Mouse (Mus musculus) G1E (cell line): Measurements from ENCODE around the gene Rps18. TPM values are rescaled to one million over a fixed set of nuclear protein-coding genes. Genes with fewer than 3 reads are reported as not detected.

Experiments used
- ATAC-seq: 2 replicates; pipeline ENCODE4 v1.8.0; 2016; ENCODE audit warnings: mild to moderate bottlenecking; ENCODE audit not compliant: insufficient number of reproducible peaks, poor library complexity, low FRiP score, severe bottlenecking; ENCODE audit errors: extremely low read depth
- DNase-seq: peaks from one replicate; pipeline ENCODE4 v3.0.0; 2012; ENCODE audit warnings: low spot score
- H3K27me3 ChIP-seq: 2 replicates; pipeline ENCODE4 v1.6.1; 2012; ENCODE audit warnings: mild to moderate bottlenecking, low read length, inconsistent platforms; ENCODE audit not compliant: insufficient read depth
- H3K36me3 ChIP-seq: replicated peaks from 2 replicates; pipeline ENCODE3; 2012; ENCODE audit warnings: mild to moderate bottlenecking, inconsistent platforms
- H3K4me1 ChIP-seq: 2 replicates; pipeline ENCODE4 v1.6.1; 2012; ENCODE audit warnings: low read depth, low read length, inconsistent platforms, mixed read lengths; ENCODE audit not compliant: insufficient read depth
- H3K4me3 ChIP-seq: 2 replicates; pipeline ENCODE4 v1.5.1; 2012; ENCODE audit warnings: low read depth, mild to moderate bottlenecking, inconsistent platforms, low read length, moderate library complexity, mixed read lengths
- H3K9me3 ChIP-seq: replicated peaks from 2 replicates; pipeline ENCODE4 v1.6.1; 2012; ENCODE audit warnings: inconsistent platforms
- CTCF ChIP-seq: IDR thresholded peaks from 2 replicates; pipeline ENCODE4 v1.5.1; 2012; ENCODE audit warnings: low read depth, low read length, inconsistent platforms, mixed read lengths
- GATA1 ChIP-seq: IDR thresholded peaks from 2 replicates; pipeline ENCODE4 v1.6.1; 2012; ENCODE audit warnings: borderline replicate concordance, low read length, inconsistent platforms, mixed read lengths
- GATA2 ChIP-seq: IDR thresholded peaks from 2 replicates; pipeline ENCODE4 v1.6.1; 2012; ENCODE audit warnings: low read depth, low read length, inconsistent platforms, borderline replicate concordance
- POLR2AphosphoS5 ChIP-seq: IDR thresholded peaks from 2 replicates; pipeline ENCODE4 v1.6.1; 2012; ENCODE audit warnings: low read depth, low read length, inconsistent platforms; ENCODE audit not compliant: insufficient replicate concordance
- TAL1 ChIP-seq: conservative IDR thresholded peaks from 2 replicates; pipeline ENCODE4 v1.6.1; 2012; ENCODE audit warnings: low read depth, low read length, inconsistent platforms, mixed read lengths
- polyA plus RNA-seq: library from polyadenylated mRNA; stranded (reverse); fragments of >175 nt; gene quantifications from 2 replicates; pipeline ENCODE4 v1.2.3, GENCODE M21; 2012
- total RNA-seq, 2 experiments: library from RNA; stranded (forward) in 1 of 2; stranded (reverse) in 1 of 2; fragments of 200-1000 nt in 1 of 2; fragments of >200 nt in 1 of 2; fragmentation: Nextera tagmentation in 1 of 2; gene quantifications; 2 replicates each; pipeline ENCODE4 v1.2.3; 2014 to 2017

Gene Rps18
- total and polyA plus RNA-seq, 3 experiments, result 1,633 to 2,298 (median 1,704) TPM

DNA sequence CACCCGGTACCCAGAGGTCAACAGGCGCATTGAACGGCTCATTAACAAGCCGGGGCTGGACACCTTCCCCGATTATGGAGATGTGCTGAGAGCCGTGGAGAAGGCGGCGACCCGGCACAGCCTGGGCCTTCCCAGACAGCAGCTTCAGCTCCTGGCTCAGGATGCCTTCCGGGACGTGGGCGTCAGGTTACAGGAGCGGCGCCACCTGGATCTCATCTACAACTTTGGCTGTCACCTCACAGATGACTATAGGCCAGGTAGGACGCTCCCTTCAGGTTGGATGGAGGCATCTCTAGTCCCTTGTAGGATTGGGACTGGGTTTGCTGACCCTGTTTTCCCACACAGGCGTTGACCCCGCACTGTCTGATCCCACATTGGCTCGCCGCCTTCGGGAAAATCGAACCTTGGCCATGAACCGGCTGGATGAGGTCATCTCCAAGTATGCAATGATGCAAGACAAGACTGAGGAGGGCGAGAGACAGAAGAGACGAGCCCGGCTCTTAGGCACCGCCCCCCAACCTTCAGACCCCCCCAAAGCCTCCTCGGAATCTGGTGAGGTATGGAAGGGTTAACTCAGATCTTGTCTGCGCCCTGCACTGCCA is 43.9 kb downstream of the Rps18 start:
- DNase-seq (no peak), ATAC-seq (no peak)
- Histone ChIP-seq H3K9me3 (peaks cover 2% of the 10 kb centered on the region), H3K36me3 (peaks cover 53% of the 10 kb centered on the region), H3K4me3 (peak overlapping the region; percentile 56; the same call in 1 of the 2 replicates), H3K4me1 (peaks cover 75% of the 10 kb centered on the region), H3K27me3 (no peaks in the 10 kb centered on the region)
- no peak for TF ChIP-seq CTCF
- TF ChIP-seq GATA2, result no peak
- TF ChIP-seq TAL1, result no peak
- no peak for TF ChIP-seq GATA1
- TF ChIP-seq POLR2AphosphoS5, result no peak

DNA sequence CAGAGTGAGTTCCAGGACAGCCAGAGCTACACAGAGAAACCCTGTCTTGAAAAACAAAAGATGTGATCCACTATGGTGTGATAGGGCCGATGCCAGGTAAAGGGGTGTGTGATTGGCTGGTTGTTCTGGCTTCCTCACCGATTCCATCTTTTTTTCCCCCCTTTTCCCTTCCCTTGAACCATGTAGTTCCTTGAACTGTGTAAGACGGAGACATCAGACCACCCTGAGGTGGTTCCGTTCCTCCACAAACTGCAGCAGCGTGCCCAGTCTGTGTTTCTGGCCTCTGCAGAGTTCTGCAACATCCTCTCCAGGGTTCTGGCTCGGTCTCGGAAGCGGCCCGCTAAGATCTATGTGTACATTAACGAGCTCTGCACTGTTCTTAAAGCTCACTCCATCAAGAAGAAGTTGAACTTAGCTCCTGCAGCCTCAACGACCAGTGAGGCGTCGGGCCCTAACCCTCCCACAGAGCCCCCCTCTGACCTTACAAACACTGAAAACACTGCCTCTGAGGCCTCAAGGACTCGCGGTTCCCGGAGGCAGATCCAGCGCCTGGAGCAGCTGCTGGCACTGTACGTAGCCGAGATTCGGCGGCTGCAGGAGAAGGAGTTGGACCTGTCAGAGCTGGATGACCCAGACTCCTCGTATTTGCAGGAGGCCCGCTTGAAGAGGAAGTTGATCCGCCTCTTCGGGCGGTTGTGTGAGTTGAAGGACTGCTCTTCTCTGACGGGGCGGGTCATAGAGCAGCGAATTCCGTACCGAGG is 44.6 kb downstream of the Rps18 start:
- Histone ChIP-seq H3K4me3 (peak overlapping the region; percentile 56; the same call in 1 of the 2 replicates), H3K4me1 (peaks cover 78% of the 10 kb centered on the region), H3K27me3 (no peaks in the 10 kb centered on the region), H3K9me3 (no peaks in the 10 kb centered on the region), H3K36me3 (peaks cover 50% of the 10 kb centered on the region)
- TF ChIP-seq POLR2AphosphoS5 (no peak), GATA1 (no peak), TAL1 (no peak), GATA2 (no peak), CTCF (no peak)
- ATAC-seq (no peak), DNase-seq (no peak)

DNA sequence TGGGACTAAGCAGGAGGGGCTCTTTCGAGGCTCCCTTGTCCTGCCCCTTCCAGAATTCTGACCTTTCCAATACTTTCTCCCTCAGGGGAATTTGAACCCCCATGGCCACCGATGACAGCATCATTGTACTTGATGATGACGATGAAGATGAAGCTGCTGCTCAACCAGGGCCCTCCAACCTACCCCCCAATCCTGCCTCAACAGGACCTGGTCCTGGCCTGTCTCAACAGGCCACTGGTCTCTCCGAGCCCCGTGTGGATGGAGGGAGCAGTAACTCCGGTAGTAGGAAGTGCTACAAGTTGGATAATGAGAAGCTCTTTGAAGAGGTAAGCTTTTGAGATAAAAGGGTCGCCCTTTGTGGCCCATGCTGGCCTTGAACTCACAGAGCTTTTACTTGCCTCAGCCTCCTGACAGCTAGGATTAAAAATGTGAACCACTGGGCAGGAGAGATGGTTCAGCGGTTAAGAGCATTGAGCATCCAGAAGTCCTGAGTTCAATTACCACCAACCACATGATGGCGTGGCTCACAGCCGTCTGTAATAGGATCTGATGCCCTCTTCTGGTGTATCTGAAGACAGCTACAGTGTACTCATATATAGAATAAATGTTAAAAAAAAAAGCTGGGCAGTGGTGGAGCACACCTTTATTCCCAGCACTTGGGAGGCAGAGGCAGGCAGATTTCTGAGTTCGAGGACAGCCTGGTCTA is 45.3 kb downstream of the Rps18 start:
- TF ChIP-seq CTCF (no peak), GATA1 (no peak), TAL1 (no peak), GATA2 (no peak), POLR2AphosphoS5 (no peak)

DNA sequence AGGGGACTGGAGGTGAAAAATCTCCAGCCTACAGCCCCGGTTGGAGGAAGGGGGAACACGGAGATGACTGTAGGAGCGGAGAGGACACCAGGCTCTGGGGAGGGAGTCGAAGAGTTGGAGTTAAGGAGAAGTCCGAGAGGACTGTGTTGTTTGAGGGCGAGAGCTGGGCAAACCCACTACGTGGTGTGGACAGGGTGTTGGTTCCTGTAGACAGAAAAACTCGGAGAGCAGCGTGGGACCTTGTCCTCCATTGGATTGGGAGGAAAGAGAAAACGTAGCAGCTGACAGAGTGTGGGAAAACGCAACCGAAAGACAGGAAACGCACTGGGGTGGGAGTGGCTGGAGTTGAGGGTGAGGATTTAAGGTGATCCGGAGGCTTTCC is 45.9 kb downstream of the Rps18 start:
- Histone ChIP-seq H3K27me3 (no peaks in the 10 kb centered on the region), H3K4me1 (peaks cover 73% of the 10 kb centered on the region), H3K4me3 (peak overlapping the region; percentile 97), H3K9me3 (no peaks in the 10 kb centered on the region), H3K36me3 (peaks cover 45% of the 10 kb centered on the region)
- peak; percentile 66 for DNase-seq
- ATAC-seq, result no peak
- TF ChIP-seq TAL1, result no peak
- no peak for TF ChIP-seq GATA1
- no peak for TF ChIP-seq CTCF
- TF ChIP-seq GATA2, result no peak
- no peak for TF ChIP-seq POLR2AphosphoS5

More for the DNA sequence above, 45.3 kb downstream of the Rps18 start:
- no peak for DNase-seq
- Histone ChIP-seq H3K4me3 (peak overlapping the region; percentile 97), H3K4me1 (peaks cover 78% of the 10 kb centered on the region), H3K27me3 (no peaks in the 10 kb centered on the region), H3K9me3 (no peaks in the 10 kb centered on the region), H3K36me3 (peaks cover 50% of the 10 kb centered on the region)
- ATAC-seq, result no peak

DNA sequence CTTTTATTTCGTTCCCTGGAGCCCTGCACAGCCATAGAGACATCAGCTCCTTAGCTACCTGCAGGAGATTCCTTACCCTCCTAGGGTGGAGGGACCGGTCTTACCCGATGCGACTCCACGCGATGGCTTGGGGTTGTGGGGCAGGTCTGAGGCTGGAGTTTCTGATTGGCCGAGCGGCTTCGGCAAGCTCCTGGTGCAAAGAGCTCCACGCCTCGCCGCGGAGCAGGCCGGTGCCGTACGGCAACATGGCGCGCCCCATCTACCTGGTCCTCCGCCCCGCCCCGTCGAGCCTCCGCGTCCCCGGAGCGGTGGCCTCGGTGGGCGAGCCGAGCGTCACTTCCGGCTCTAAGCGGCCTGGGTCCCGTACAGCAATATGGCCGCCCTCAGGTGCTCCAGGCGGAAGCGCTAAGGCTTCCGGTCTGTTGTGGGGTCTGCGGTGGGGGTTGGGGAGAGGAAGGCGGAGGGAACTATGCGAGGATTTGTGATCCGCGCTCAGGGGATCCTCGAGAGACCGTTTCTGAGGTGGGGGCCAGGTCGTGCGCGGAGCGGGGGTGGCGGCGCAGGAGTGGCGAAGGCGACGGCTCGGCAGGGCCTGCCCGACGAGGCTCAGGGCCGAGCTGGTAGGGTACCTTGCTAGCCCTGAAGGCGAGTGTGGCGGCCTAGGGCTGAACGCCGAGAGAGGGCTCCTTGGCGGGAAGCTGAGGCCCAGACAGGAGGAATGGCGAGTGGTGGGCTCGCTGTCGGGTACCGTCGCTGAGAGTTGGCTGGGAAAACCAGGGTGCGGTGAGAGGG is 46.5 kb downstream of the Rps18 start, which contains the start of gene Daxx:
TSS of gene Daxx (plus strand) at position 338 of the 792 bp plus-strand sequence.
- H3K36me3 ChIP-seq, result peaks cover 39% of the 10 kb centered on the region
- DNase-seq (peak; percentile 98), ATAC-seq (peak; percentile 87)
- peak within 1 kb of the TSS; percentile 97 for H3K4me3 ChIP-seq
- H3K4me1 ChIP-seq, result peaks cover 71% of the 10 kb centered on the region
- H3K9me3 ChIP-seq, result no peaks in the 10 kb centered on the region
- TF ChIP-seq CTCF, result no peak
- H3K27me3 ChIP-seq, result no peaks in the 10 kb centered on the region
